Mouse (Mus musculus) ovary, postnatal 36 days (tissue): ENCODE results near the gene Noct.

Experiments used
- DNase-seq: peaks from one replicate; pipeline ENCODE4 v3.0.0; 2022; ENCODE audit warnings: low spot score, mixed read lengths

Gene Noct

GRCm38 (mm10) chr3:51230886-51231285, 6.6 kb downstream of the Noct start:
- DNase-seq = no peak

DNA sequence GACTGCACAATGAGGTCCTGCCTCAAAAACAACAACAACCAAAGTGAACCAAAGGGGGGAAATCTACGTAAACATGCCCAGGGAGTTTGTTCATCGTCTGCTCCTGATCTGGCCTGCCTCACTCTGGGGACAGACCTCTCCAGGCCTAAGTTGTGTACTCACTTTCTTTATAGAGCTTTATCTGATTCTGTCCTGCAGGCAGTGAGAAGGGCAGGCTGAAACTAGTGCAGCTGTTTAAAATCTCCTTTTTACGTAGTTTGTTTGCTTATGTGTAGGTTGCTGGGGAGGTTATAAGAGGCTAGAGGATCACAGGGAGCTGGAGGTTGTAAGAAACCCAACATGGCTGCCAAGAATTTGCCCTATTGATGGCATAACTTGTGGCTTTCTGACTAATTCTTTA, 7.3 kb downstream of the Noct start:
- DNase-seq = no peak

DNA sequence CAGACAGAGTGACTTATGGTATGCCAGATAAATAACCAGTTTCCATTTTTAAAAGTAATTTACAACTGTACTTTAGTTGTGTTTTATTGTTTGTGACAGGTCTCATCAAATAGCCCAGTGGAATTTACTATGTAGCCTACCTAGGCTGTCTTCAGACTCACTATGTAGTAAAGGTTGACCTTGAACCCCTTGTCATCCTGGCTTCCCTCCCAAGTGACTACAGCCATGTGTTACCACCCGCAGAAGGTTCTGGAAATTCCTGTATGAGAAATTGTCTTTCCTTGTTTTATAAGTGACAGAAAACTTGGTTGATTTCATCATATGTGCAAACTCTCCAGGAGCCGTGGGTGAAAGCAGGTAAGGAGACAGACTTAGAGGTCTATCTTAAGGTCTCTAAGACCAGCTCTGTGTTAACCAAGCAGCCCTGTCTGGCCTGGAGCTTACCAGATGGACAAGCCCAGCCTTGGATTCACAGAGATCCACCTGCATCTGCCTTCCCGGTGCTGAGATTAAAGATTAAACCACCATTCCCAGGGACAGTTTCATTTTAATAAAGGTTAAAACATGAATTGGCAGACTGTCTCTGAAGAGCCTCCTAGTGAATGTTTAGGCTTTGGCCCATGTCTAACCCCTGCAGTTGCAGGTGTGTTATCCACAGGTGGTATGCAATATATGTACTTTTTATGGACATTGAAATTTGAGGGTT, 8.1 kb downstream of the Noct start:
- DNase-seq = no peak

DNA sequence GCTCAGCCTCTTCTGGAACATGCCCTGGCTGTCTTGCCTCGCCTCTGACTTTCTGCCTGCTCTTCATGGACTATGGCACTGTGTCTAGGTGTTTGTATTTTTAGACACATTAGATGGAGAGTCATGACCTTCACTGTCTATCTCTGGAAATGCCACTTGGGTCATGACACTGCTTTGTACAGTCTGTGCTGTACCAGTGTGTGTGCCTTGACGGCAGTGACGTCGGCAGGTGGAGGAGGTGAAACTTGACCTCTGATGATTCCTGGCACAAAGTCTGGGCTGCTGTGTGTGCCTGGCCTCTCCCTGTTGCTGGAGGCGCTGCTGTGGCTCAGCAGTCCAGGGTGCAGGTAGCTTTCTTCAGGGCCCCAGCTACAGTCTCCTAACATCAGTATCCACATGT, 9.2 kb downstream of the Noct start:
- peak; percentile 39 for DNase-seq

DNA sequence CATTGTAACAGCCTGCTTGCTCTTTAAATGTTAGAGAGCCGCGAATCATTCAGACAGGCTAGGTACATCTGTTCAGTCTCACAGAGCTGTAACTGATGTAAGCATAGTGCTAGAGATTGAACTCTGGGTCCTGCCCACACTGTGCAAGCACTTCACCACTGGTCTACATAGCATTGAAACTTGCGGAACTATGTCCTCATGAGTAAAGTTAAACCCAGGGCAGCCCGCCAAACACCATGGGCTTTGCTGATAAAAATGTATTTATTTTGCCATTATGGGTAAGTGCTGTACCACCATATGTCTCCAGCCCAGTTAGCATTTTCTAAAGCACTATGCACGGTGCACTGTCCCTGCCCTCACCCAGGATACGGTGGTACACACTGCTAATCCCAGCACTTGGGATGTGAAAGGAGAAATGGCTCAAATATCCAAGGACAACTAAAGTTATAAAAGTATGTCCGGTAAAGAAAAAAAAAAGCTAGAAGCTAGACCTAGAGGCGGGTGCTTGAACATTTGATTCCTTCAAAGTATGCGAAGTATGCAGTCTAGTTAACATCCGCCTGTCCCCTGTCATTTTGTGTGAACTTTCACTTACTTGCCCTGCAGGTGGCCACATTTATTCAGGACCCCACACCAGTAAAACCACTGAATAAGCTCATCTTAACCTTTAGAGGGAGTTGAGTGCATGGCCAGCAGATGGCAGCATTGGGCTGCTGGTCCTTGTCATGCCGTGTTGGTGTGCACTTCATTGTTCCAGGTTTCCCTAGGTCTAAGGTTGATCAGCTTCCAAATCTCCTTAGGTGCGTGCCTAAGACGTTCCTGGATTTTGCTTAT, 9.9 kb downstream of the Noct start:
- DNase-seq = peak; percentile 82

GRCm38 (mm10) chr3:51234752-51235055, 10.5 kb downstream of the Noct start:
- no peak for DNase-seq

DNA sequence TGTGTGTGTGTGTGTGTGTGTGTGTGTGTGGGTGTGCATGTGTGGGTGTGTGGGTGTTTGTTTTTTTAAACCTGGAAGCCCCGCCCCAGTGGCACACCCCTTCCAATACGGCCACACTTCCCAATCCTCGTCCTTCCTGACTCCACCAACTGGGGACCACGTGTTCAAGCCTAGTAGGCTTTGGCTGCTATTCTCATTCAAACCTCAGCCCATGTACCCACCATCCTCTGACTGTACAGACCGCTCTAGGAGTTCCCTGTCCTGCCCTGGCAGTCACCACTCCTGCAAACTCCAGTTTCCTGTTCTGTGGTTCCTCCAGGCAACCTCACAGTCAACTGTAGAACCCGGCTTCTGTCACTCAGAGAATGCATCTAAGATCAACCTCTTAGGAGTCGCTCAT, 14.3 kb downstream of the Noct start:
- DNase-seq = no peak

DNA sequence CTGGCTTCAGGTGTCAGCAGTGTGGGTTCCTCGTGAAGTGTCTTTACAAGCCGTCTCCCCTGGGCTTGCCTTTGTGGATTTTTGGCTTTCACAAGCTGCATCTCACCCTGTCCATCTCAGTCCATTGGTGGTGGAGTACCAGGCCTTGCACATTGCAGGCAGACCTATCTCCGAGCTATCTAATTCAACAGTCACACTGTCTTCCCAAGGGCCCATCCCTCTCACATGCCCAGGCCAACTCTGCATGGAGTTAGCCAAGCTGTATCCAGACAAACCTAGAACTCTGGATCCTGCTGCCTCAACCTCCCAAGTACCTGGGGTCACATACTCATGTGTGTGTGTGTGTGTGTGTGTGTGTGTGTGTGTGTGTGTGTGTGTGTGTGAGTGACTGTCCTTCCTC, 15.3 kb downstream of the Noct start:
- DNase-seq = no peak

- no peak for DNase-seq
Observed at GRCm38 (mm10) chr3:51247704-51248103, 23.5 kb downstream of the Noct start.

DNA sequence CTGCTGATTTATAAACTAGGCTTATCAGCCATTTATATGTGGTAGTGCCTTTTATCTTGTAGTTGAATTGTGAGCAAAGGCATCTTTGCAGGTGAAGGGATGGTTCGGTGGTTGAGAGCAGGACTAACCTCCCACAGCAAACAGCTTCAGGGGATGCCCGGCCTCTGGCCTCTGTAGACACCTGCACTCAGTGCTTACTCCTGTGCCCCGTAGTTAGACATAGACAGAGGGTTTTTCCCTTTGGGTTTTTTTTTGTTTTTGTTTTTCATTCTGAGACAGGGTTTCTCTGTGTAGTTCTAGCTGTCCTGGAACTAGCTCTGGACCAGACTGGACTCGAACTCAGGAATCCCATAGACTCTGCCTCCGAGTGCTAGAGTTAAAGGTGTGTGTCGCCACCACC, 24.4 kb downstream of the Noct start:
- no peak for DNase-seq

DNA sequence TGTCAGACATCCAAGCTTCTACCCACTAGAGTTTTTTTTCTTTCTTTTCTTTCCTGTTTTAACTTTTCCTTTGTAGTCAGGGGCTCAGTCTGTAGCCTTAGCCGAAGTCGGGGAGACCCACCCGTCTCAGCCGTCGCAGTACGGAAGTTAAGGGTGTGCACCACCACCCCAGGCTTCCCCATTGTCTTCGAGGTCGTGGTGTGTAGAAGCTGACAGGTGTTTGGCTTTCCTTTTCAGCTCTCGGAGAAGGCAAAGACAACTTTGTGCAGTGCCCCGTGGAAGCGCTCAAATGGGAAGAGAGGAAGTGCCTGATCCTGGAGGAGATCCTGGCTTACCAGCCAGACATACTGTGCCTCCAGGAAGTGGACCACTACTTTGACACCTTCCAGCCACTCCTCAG, 25.2 kb downstream of the Noct start:
- DNase-seq = no peak

- no peak for DNase-seq
Observed at GRCm38 (mm10) chr3:51249866-51250265, 25.6 kb downstream of the Noct start.

DNA sequence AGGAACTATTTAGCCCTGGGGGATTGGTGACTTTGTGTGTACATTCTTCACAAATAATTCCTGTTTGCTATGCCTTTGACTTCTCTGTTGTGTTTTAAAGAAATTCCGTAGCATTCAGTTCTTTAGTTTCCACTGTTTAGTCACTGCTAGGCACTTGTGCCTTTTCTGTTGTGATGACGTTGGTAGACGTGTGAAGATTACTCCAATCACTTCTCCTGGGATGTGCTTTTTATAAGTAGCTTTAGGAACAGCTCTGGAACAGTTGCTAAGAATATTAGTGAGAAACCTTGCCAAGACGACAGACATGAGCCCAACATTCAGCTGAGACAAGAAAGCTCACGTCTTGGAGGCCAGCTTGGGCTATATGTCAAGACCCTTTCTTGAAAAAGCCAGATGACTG, 26.8 kb downstream of the Noct start:
- DNase-seq = no peak

- DNase-seq = no peak
Observed at GRCm38 (mm10) chr3:51252223-51252622, 28.0 kb downstream of the Noct start.

DNA sequence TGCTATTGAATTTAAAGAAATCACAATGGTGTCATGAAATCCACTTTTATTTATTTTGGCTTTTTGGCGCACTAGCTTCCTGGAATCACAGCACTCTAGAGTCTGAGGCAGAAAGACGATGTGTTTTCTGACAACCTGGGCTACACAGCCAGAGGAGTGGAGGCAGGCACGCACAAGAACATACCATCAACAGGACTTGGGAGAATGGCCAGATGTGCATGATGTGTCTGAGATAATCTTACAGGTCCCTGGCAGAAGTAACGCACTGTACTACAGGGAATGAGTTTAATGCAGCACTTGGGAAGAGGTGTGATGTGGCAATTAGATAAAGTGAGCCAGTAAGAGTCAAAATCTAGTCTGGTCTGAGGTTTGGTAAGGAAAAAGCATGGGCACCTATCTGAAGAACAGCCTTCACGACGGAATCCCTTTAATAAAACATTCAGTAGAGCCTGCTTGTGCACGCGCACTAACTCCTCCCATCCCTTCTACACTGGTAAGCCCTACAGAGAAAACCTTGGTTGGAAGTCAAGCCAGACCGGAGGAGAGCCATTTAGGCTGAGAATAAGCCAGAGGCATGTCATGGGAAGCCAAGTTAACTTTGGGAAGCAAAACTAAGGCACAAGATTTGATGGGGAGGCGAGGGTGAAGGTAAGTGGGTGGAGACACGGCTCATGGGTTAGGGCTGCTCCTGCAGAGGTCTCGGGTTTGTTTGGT, 28.6 kb downstream of the Noct start:
- DNase-seq = no peak

GRCm38 (mm10) chr3:51254784-51255183, 30.5 kb downstream of the Noct start:
- DNase-seq = no peak

- DNase-seq = no peak
Observed at GRCm38 (mm10) chr3:51256450-51256849, 32.2 kb downstream of the Noct start.

DNA sequence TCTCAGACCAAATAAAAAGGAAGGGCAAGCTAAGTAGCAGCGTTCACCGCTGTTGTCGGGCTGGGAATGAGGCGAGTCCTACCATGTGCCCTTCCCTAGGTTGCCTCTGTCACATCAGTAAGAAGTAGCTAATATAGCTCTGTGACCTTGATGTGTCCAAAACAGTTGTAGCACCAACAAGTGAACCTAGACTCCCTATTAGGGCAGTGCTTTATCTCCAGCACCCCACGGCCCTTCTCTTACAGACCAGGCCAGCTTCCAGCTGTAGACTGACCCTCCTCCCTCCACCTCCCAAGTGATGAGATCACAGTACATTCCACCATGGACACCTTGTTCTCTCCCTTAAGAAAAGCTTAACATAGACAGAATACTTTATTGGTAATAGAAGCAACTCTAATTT, 33.8 kb downstream of the Noct start:
- no peak for DNase-seq

GRCm38 (mm10) chr3:51262942-51263341, 38.7 kb downstream of the Noct start:
- DNase-seq = no peak

DNA sequence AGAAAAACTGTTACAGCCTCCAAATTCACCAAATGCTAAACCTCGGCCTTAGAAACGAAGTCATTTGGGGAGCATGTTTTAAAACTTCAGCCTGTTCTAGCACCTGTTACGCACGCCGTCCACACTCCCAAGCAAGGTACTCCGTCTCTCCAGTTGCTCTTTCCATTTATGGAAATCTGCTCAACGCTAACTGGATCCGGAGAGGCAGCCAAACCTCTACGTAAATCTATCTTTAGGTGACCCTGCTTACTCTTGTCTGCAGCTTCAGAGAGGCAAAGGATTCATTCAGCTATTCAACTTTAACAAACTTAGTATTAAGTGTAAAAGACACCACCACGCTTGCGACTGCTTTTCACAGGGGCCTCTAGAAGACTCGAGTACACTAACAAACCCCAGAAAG, 44.2 kb downstream of the Noct start:
- no peak for DNase-seq

DNA sequence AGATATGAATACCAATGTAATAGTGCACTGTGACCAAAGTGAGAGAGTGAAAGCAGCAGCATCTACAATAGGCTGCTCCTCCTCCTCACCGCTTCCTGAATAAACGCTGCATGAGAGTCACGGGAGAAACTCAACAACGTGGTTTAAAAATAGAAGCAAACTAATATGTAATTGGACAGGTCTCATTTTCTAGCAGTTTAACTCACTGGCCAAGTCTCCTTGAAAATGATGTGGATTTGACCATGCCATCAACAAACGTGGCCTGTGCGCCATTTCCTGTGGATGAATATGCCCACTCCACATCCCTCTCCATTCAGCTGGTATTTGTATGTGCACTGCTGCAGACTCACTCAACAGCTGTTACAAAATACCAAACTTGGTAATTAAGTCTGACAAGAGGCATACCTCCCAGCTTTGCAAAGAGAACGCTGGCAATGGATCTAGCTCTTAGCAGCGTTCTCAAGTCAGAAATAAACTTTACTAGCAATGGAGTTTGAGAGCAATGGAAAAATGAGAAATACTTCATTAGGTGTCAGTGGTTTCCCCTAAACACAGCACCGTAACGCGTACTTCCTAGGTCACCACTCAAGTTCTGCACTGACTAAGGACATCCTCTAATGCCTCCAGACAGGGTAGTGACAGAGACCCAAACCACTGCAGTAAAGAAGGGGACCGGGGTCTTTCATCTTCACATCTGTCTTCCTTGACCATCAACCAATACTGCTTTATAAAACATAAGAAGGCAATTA, 46.0 kb downstream of the Noct start:
- no peak for DNase-seq

GRCm38 (mm10) chr3:51275956-51276398, 51.7 kb downstream of the Noct start:
- peak; percentile 97 for DNase-seq
